Mouse (Mus musculus) gastrocnemius, adult 2 months (tissue): ENCODE measurements at regions not wholly inside any gene's neighbourhood (a gene's known extent, or its start where the extent isn't known, plus 50 kb on each side); places are given as distances from the start of the nearest gene placed in this dataset.

Experiments used
- DNase-seq: peaks from one replicate; pipeline ENCODE4 v3.0.0; 2022
- H3K27ac ChIP-seq: fragments of 200-600 bp; 2 replicates; pipeline ENCODE4 v1.8.1; 2022; ENCODE audit warnings: mild to moderate bottlenecking
- H3K4me3 ChIP-seq: fragments of 200-600 bp; 2 replicates; pipeline ENCODE4 v1.8.1; 2022; ENCODE audit warnings: mild to moderate bottlenecking, moderate library complexity
- CTCF ChIP-seq: fragments of 200-600 bp; IDR thresholded peaks from 2 replicates; pipeline ENCODE4 v1.8.1; 2022; ENCODE audit warnings: antibody characterized with exemption, mild to moderate bottlenecking, moderate library complexity
- intact Hi-C: fragments of 180-260 bp; cut with DNase I; formaldehyde crosslinking; loops from one replicate; pipeline ENCODE4 v1.15.1; 2025

GRCm38 (mm10) chr16:47754671-47755070 is 528.9 kb upstream of the Dppa4 start:
- intact Hi-C loops = no loop called here
- H3K4me3 ChIP-seq = no peak overlapping the region
- no peak overlapping the region for H3K27ac ChIP-seq
- no peak for DNase-seq
- TF ChIP-seq CTCF = no peak

GRCm38 (mm10) chr16:47758296-47758695 is 525.2 kb upstream of the Dppa4 start:
- intact Hi-C loops = no loop called here
- TF ChIP-seq CTCF = no peak

GRCm38 (mm10) chr16:47765742-47766141 is 517.8 kb upstream of the Dppa4 start:
- TF ChIP-seq CTCF = peak; percentile 27; the same call in 1 of the 2 replicates
- Histone ChIP-seq H3K27ac (no peak overlapping the region), H3K4me3 (no peak overlapping the region)
- intact Hi-C loops = no loop called here
- DNase-seq = no peak

More at GRCm38 (mm10) chr16:47758296-47758695, 525.2 kb upstream of the Dppa4 start:
- no peak overlapping the region for H3K4me3 ChIP-seq
- DNase-seq = no peak
- H3K27ac ChIP-seq = no peak overlapping the region

GRCm38 (mm10) chr16:47788515-47788914 is 495.0 kb upstream of the Dppa4 start:
- H3K27ac ChIP-seq = no peak overlapping the region
- no peak for DNase-seq
- no peak overlapping the region for H3K4me3 ChIP-seq
- intact Hi-C loops = no loop called here
- no peak for TF ChIP-seq CTCF

GRCm38 (mm10) chr16:47790666-47791065 is 492.9 kb upstream of the Dppa4 start:
- Histone ChIP-seq H3K27ac (no peak overlapping the region), H3K4me3 (no peak overlapping the region)
- no peak for TF ChIP-seq CTCF
- intact Hi-C loops = no loop called here
- DNase-seq = no peak

GRCm38 (mm10) chr16:47791456-47791855 is 492.1 kb upstream of the Dppa4 start:
- Histone ChIP-seq H3K4me3 (no peak overlapping the region), H3K27ac (no peak overlapping the region)
- no peak for DNase-seq
- intact Hi-C loops = no loop called here
- no peak for TF ChIP-seq CTCF

- intact Hi-C loops = no loop called here
- no peak overlapping the region for H3K27ac ChIP-seq
- no peak overlapping the region for H3K4me3 ChIP-seq
- DNase-seq = no peak
- no peak for TF ChIP-seq CTCF
Measured at GRCm38 (mm10) chr16:47798838-47799237, 484.7 kb upstream of the Dppa4 start.

- Histone ChIP-seq H3K27ac (no peak overlapping the region), H3K4me3 (no peak overlapping the region)
- no peak for DNase-seq
- intact Hi-C loops = no loop called here
- no peak for TF ChIP-seq CTCF
Measured at GRCm38 (mm10) chr16:47843169-47843568, 440.4 kb upstream of the Dppa4 start.

GRCm38 (mm10) chr16:47851631-47852030 is 431.9 kb upstream of the Dppa4 start:
- no peak overlapping the region for H3K27ac ChIP-seq
- H3K4me3 ChIP-seq = no peak overlapping the region
- DNase-seq = no peak
- intact Hi-C loops = no loop called here
- TF ChIP-seq CTCF = no peak

- intact Hi-C loops = no loop called here
Measured at GRCm38 (mm10) chr16:47859840-47860239, 423.7 kb upstream of the Dppa4 start.

GRCm38 (mm10) chr16:47875258-47875657 is 408.3 kb upstream of the Dppa4 start:
- intact Hi-C loops = no loop called here
- no peak for TF ChIP-seq CTCF
- Histone ChIP-seq H3K4me3 (no peak overlapping the region), H3K27ac (no peak overlapping the region)
- DNase-seq = no peak

More at GRCm38 (mm10) chr16:47859840-47860239, 423.7 kb upstream of the Dppa4 start:
- TF ChIP-seq CTCF = no peak
- Histone ChIP-seq H3K4me3 (no peak overlapping the region), H3K27ac (no peak overlapping the region)
- DNase-seq = no peak

GRCm38 (mm10) chr16:47883476-47883875 is 400.1 kb upstream of the Dppa4 start:
- Histone ChIP-seq H3K27ac (no peak overlapping the region), H3K4me3 (no peak overlapping the region)
- TF ChIP-seq CTCF = no peak
- DNase-seq = no peak
- intact Hi-C loops = no loop called here

GRCm38 (mm10) chr16:47887019-47887418 is 396.5 kb upstream of the Dppa4 start:
- TF ChIP-seq CTCF = no peak
- intact Hi-C loops = no loop called here
- no peak overlapping the region for H3K4me3 ChIP-seq
- DNase-seq = no peak
- H3K27ac ChIP-seq = no peak overlapping the region

- intact Hi-C loops = no loop called here
- no peak overlapping the region for H3K4me3 ChIP-seq
- H3K27ac ChIP-seq = no peak overlapping the region
- DNase-seq = no peak
- no peak for TF ChIP-seq CTCF
Measured at GRCm38 (mm10) chr16:47900785-47901184, 382.7 kb upstream of the Dppa4 start.

GRCm38 (mm10) chr16:47938000-47938399 is 345.5 kb upstream of the Dppa4 start:
- intact Hi-C loops = no loop called here
- no peak for TF ChIP-seq CTCF
- DNase-seq = no peak

More at GRCm38 (mm10) chr16:47938000-47938399, 345.5 kb upstream of the Dppa4 start:
- no peak overlapping the region for H3K27ac ChIP-seq
- H3K4me3 ChIP-seq = no peak overlapping the region
